Mouse (Mus musculus) CH12.LX (cell line): Measurements from ENCODE around the gene Bmp6.

Experiments used
- CTCF ChIP-seq, 2 experiments: IDR thresholded peaks in 1 of 2; conservative IDR thresholded peaks in 1 of 2; 2 replicates each; pipeline ENCODE4 v1.5.1; 2011 to 2012; ENCODE audit warnings: low read depth in 2 of 2, low read length in 2 of 2, improper control_type of control experiment in 1 of 2, inconsistent platforms in 1 of 2, mild to moderate bottlenecking in 1 of 2, moderate library complexity in 1 of 2
- ELF1 ChIP-seq: IDR thresholded peaks from 2 replicates; pipeline ENCODE4 v1.6.1; 2014; ENCODE audit warnings: low read depth, mild to moderate bottlenecking, inconsistent platforms, low read length, improper control_type of control experiment
- EP300 ChIP-seq: IDR thresholded peaks from 2 replicates; pipeline ENCODE4 v1.6.1; 2011; ENCODE audit warnings: low read length, improper control_type of control experiment
- POLR2A ChIP-seq: IDR thresholded peaks from 2 replicates; pipeline ENCODE4 v1.6.1; 2011; ENCODE audit warnings: low read depth, mild to moderate bottlenecking, improper control_type of control experiment, low read length
- RAD21 ChIP-seq: IDR thresholded peaks from 2 replicates; pipeline ENCODE4 v1.6.1; 2011; ENCODE audit warnings: low read depth, mild to moderate bottlenecking, low read length, improper control_type of control experiment, moderate library complexity
- TBP ChIP-seq: conservative IDR thresholded peaks from 2 replicates; pipeline ENCODE4 v1.6.1; 2011; ENCODE audit warnings: low read depth, low read length, improper control_type of control experiment
- USF2 ChIP-seq: conservative IDR thresholded peaks from 2 replicates; pipeline ENCODE4 v1.6.1; 2011; ENCODE audit warnings: low read depth, low read length, improper control_type of control experiment

DNA sequence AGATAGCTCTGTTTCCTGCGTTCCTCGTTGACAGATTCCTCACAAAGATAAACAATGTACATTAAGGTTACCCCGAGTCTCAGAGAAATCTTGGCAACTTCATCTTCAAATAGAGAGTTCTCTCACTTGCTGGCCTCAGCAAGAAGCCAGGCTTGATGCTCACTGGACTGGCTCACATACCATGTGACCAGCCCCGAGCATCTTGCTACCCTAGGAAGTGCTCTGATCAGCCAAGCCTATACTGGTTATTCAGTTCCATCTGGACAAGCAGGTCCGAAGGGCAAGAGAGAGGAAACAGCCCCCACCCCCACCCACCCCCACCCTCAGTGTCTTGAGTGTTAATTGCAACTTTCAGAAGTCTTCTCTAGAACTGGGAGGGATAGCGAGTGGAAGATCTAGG, 141.9 kb downstream of the Bmp6 start:
- TF ChIP-seq POLR2A (no peak), TBP (no peak), CTCF (conservative IDR thresholded peaks at IDR 0.05 in 1 of 2, IDR thresholded peaks at IDR 0.05 in 1 of 2; ENCODE audit: low read depth in 2 of 2, low read length in 2 of 2) (no peak), USF2 (no peak), ELF1 (no peak), RAD21 (no peak), EP300 (no peak)
